Mouse (Mus musculus) layer of hippocampus, postnatal 25 days (tissue): ENCODE results near the gene Tnfsf12. TPM values are rescaled to one million over a fixed set of nuclear protein-coding genes. Genes with fewer than 3 reads are reported as not detected.

Experiments
- DNase-seq, 2 experiments: peaks; one replicate each; pipeline ENCODE4 v3.0.0; 2022; ENCODE audit warnings: mixed read lengths in 2 of 2, low spot score in 1 of 2; ENCODE audit errors: extremely low spot score in 1 of 2
- total RNA-seq, 2 experiments: library from RNA; stranded (reverse); gene quantifications; 2 replicates each; pipeline ENCODE4 v1.2.3; 2021

Tnfsf12 gene
- total RNA-seq, 2 experiments from 2014 or later, result 7.3 to 8.6 TPM

DNA sequence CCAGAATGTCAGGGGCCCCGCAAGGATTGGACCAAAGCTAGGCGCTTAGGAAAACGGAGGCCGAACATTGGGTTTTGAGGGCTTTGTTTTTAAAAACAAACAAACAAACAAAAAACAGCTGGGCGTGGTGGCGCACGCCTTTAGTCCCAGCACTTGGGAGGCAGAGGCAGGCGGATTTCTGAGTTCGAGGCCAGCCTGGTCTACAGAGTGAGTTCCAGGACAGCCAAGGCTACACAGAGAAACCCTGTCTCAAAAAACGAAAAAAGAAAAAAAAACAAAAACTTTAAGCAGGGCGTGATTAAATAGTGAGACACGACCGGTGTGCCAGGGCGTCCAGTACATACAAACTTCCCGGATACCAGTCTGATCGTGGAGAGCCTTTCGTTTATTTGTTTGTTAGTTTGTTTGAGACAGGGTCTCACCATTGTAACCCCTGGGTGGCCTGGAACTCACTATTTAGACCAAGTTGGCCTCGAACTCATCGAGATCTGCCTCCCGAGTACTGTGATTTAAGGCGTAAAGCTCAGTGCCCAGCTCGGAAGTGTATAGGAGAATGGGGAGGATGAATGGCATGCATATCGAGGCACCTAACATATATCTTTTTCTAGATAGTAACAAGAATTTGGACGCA is 13.3 kb downstream of the Tnfsf12 start:
- no peak for DNase-seq

DNA sequence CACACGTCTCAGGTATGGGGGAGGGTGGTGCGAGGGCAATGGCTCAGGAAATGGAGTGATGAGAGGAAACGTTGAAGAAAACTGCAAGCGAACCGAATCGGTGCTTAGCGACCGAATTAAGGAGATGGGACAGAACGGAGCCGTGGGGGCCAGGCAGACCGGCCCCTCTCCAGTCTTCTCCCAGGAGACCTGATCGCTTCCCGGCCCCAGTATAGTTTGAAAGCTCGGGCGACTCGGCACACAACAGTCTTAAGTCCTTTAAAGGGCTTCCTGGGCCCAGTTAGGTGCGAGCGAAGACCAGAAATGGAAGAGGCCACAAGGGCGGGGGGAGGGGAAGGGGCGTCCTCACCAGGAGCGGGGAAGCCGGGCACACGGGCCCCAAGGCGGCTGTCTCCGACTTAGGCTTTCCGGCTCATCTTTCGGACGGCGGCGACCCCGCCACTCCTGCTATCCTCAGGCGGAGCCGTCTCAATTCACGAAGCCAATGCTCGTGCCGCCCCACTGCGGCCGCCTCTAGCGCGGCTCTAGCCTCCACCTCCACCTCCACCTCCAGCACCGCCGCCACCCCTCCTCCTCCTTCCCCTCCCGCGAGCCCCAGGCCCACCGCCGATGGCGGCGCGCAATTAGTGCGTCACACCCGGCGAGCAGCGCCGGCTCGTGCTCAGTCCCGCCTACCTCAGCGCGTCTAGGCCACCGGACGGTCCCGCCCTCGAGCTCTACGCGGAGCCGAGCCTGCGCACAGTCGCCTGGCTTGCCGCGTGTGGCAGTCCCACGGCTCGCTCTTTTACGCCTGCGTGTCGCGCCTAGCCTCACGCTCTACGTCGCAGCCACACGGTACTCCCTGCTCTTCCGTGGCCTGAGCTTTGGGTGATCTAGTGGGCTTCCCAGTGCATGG is 14.1 kb downstream of the Tnfsf12 start, which contains the start of gene Senp3:
Gene Senp3 (minus strand): TSS at position 771 of the 895 bp plus-strand sequence.
- peak; percentile 93 to 96 for DNase-seq

DNA sequence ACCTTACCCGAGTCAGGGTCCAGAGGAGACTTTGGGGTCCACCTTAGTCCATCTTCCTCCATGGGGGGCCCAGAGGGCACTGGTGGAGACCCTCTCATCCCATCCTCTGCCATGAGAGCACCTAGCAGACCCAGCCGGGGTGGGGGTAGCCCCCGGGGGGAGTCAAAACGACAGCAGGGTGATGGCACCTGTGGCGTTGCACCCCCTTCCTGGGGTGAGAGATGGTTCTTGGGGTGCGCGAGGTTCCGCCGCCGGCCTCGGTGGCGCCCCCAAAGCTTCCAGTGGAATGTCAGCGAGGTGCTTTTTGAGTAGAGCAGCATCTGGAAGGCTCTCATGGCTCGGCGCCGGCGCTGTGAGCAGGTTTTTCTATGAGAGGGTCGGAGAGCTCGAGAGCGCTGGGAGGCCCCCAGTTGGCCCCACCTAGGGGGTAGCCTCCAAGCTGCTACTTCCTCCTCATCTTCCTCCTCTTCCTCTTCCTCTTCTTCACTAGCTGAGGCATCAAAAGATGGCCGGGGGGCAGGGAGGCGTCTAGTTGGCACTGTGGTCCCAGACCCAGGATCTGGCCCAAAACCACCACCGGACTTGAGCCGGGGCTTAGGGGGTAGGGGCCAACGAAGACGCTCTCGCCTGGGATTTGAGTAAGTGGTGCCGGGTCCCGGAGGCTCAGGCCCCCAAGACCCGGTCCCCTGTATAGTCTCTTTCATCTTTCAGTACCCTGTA is 15.4 kb downstream of the Tnfsf12 start:
- no peak for DNase-seq

DNA sequence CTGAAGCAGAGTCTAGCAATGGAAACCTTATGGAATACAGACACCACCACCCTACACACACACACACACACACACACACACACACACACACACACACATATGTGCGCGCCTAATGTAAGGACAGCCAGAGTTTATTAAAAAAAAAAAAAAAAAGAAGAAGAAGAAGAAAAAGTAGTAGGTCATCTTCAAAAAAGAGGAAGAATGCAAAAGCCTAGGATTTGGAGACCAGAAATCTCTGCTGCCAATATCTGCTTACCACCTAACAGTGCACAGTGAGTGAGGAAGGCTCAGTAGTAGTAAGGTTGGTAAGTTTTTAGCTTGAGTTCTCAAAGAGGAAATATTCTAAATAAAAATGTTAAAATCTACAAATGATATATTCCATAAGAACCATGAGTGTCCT is 16.5 kb downstream of the Tnfsf12 start:
- DNase-seq, result no peak

DNA sequence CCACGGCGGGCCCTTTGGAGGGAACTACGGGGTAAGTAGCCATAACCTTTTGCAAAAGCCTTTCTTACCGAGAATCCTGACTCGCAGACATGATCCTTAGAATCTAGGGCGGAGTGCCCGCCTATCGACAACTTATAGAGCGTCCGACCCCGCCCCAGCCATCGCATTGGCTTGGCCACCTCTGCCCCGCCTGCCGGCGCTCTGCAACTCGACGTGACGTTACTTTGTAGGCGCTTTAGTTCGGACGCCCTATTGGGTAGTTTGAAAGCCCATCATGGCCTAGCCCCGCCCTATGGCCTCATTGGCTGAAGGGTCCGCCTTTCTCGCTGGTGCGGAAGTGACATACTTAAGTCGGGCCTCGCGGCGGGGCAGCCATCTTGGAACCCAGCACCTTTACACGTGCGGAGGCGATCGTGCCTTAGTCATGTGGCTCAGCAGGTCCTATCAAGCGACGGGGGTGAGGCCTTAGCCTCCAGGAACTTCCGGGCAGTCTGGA is 23.4 kb downstream of the Tnfsf12 start, which contains the start of gene Eif4a1:
Gene Eif4a1 (minus strand): TSS at position 213 of the 496 bp plus-strand sequence.
- peak; percentile 96 to 99 for DNase-seq

DNA sequence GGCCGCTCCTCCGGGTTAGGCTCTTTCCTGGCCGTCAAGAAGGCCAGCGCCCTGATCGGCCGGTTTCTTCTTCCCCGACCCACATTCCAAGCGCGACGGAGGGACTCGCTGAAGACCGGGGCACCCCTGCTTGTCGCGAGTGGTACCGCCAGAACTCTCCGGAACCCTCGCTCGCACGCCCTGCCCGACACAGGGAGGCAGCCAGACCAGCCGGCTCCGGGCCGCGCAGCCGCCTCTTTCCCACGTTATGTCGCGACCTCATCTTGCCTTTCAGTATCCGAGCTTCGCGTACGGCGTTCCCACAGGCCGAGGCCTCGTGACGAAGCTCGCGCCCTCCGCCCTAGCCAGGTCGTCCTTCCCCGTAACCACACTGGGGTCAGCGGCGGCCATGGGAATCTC is 23.9 kb downstream of the Tnfsf12 start:
- no peak for DNase-seq

DNA sequence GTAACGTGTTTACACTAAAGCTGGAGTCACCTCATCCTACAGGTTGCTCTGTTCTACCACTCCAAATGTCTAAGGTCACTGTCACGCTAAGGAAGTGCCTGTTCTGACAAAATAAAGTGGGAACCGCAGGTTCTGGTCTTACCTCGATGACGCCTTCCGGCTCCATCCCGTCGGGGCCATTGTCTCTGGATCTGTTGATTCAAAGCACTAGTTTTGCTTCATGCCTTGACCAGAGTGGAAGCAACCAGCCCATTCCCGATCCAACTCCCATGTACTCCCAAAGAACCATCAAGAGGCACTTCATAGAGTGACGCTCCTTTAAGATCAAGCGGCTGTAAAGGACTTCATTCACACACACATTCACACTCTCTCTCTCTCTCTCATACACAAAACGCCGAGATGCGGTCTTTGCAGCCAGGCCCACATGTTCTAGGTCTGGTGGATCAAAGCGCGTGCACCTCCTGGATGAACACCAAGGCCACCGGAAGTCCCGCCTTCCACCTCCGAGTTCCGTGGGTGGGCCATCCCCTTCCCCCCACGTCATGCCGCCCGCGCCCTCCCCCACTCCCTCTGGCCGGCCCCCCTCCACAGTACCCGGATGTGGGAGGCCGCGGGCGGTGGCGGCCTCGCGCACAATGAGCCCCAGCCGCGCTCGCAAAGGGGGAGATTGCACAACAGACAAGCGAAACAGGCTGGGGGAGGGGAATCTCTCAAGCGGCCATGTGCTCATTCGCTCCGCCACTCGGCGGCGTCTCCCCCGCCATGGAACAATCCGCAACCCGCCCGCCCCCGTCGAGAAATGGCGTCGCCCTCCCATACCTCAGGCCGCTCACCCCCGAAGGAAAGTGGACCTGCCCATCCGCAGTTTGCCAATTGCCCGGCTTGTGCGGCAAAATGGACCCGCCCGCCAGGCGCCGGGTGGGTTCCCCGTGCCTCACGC is 24.6 kb downstream of the Tnfsf12 start:
- peak; percentile 88 to 91 for DNase-seq

DNA sequence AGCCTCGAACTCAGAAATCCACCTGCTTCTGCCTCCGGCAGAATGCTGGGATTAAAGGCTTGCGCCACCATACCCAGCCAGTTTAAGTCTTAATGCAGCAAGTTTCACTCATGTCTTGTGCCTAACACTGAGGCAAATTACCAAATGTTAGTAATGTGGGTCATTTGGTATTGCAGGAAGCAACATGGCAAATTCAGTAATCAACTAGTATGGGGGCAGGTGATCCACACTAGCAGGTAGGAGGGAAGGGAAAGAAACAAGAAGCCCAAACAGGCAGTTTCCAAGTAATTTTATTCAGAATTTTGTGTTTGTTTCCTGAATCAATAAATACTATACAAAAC is 29.0 kb downstream of the Tnfsf12 start:
- DNase-seq, result no peak

DNA sequence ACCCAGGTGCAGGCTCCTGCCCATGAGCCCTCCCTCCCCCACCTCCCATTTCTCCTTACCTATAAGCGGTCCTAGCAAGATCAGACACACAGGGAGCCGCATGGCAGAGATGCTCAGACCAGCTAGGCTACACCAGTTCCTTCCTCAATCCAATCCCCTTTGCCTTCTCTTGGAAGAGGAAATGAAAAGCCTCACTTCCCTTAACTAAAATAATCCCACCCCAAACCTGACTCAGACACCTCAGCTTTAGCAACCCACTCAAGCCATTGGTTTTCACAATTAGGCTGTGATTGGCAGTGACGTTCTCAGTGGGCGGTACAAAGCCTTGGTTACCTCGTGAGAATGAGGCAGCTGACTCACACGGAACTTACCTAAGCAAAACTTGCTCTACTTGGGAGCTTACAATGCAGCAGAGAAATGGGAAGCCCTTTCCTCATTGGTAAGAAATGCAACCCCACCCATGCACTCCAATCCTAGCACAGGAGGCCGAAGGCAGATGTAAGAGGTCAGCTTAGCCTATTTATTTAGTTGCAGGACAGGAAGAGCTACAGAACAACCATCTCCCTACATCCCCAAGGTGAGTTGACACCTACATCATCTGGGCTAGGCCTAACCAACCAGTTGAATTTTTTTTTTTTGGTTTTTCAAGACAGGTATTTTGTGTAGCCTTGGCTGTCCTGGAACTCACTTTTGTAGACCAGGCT is 29.5 kb downstream of the Tnfsf12 start, which contains the start of gene Cd68:
Gene Cd68 (minus strand): TSS at position 193 of the 704 bp plus-strand sequence.
- DNase-seq, result peak in 1 of 2 experiments; percentile 44

DNA sequence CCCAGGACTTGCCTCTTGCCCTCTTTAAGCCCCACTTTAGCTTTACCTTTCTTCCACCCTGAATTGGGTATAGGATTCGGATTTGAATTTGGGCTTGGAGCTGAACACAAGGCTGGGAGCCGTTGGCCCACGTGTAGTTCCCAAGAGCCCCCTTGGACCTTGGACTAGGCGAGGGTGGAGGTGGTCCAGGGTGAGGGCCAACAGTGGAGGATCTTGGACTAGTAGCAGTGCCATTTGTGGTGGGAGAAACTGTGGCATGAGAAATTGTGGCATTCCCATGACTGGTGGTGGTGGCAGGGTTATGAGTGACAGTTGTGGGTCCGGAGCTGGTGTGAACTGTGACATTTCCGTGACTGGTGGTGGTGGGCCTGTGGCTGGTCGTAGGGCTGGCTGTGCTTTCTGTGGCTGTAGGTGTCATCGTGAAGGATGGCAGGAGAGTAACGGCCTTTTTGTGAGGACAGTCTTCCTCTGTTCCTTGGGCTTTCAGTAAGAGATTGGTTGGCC is 30.1 kb downstream of the Tnfsf12 start:
- no peak for DNase-seq

DNA sequence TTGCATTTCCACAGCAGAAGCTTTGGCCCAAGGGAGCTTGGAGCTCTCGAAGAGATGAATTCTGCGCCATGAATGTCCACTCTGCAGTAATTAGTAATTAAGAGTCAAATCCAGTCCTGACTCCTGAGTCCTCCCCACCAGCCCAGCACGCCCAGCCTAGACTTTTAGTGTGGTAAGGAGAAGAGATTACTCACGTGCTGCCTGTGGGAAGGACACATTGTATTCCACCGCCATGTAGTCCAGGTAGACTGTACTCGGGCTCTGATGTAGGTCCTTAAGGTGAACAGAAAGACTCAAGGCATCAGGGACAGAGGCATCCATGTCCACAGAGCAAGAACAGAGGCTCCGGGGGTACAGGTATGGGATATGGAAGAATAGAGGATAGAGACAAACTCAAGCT is 30.8 kb downstream of the Tnfsf12 start:
- no peak for DNase-seq

DNA sequence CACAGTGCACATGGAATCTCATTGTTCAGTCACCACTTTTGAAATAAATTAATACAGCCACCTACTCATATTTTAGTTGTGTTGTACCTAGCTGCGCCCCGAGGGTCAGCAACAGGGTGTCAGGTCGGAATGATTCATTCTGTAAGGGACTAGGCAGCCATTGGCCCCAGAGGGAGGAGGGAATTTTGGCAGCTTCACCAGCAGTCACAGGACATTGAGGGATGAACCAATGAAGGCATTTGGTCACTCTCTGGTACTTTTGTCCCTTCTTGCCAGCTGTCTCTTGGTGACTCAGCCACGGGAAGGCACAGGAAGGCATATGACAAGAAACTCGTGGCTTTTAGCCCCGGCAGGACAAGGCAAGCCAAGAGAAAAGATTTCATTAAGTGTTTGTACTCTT is 31.9 kb downstream of the Tnfsf12 start:
- no peak for DNase-seq

DNA sequence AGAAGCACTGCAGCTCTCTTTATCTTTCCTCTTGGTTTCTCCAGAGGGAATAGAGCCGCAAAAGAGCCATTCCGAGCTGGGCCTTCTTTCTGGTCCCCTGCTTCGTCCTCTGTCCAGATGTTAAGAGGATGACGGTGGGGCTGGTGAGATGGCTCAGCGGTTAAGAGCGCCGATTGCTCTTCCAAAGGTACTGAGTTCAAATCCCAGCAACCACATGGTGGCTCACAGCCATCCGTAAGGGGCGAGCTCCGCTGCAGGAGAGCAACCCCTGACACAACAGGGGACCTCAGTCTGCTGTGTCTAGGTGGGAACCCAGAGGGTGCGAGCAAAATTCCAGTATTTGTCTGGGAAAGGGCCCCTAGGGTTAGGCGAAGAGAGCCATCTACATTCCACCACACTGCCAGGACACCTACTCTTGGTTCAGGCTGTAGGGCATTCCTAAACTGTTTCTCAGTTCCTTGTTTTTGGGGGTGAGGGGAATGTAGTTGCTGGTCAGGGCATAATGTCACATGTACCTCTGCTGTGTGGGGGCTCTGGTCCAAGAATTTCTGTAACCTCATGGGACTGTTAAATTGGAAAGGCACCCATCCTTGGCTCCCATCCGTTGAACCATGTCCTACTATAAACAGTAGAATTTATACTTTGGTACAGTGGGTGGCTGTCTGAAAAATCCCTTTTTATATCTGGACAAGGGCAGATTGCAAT is 32.5 kb downstream of the Tnfsf12 start:
- DNase-seq, result no peak

DNA sequence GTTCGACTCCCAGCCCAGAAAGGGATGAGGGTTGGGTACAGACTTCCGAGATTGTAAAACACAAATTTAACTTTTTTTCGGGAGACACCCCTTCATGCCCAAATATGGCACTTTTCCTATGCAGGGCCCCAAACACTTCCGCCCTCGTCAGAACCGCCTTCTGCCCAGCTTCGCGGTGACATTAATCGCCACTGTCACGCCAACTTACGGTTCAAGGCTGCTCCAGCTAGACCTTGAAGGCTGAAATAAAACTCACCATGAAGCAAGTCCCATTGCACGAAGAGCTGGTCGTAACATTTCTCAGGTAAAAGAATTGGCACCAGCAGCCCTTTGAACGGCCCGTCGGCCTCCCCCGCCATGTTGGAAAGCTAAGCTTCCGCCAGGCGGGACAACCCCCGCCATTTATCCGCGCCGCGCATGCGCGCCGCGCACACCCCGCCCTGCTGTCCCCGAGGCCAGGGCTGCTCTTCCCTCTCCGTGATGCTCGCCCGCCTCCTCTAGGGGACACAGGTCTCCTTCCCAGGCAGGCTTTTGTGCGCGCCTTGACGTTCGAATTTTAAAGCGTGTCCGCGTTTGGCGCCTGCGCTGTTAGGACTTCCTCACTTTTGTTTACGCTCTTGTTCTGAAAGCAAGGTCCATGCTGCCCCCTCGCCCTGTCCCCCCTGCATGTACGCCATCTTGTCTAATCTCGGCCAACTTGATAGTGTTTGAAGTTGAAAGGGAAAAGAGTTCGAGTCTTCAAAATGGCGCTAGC is 33.3 kb downstream of the Tnfsf12 start, which contains the start of gene Mpdu1:
Gene Mpdu1 (minus strand): TSS at position 430 of the 754 bp plus-strand sequence.
- DNase-seq, result peak; percentile 82 to 88

DNA sequence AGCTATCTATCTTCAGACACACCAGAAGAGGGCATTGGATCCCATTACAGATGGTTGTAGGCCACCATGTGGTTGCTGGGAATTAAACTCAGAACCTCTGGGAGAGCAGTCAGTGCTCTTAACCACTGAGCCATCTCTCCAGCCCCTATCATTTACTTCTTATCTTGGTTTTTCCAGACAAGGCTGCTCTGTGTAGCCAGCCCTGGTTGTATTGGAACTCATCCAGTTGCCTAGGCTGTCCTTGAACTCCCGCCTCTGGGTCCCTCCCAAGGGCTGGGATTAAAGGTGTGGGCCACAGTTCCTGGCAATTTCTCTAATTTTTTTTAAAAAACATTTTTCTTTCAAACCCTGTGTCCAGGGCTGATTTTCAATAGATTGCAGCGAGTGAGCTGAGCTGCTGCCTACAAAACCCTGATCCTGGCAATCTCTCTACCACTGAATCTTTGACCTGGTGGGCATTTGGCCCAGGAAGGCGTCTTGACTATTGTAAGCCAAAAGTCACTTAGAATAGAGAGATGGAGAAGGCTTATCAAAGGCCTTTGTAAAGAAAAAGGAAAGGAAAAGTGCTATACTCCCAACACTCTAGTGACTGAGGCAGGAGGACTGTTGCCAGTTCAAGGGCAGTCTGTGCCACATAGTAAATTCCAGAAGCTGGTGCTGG is 34.3 kb downstream of the Tnfsf12 start:
- DNase-seq, result no peak

DNA sequence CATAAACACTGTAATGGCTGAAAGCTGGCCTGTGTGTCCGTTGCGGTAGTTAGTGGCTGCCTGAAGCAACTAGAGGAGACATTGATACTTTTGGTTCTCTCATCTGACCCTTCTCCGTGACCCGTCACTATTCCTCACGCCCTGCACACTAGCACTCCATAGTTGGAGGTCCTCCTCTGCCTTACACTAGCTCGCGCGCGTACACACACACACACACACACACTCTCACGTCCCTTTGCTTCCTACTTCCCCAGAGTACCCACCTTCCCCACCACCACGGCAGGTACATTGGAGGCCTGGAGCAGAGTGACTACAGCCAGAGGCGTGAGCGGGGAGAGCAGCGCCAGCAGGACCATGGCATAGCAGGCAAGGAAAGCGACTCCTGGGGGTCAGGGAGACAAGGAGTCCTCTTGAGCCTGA is 38.2 kb downstream of the Tnfsf12 start:
- DNase-seq, result no peak
